Mouse (Mus musculus) liver, adult (tissue): Measurements from ENCODE around the gene Rbp7.

Experiments used
- GATA4 ChIP-seq: IDR thresholded peaks from 2 replicates; pipeline ENCODE4 v1.6.1; 2014; ENCODE audit warnings: mild to moderate bottlenecking, low read length; ENCODE audit not compliant: insufficient replicate concordance

Gene Rbp7

GRCm38 (mm10) chr4:149400878-149401590 is 53.7 kb downstream of the Rbp7 start:
- no peak for TF ChIP-seq GATA4
